Mouse (Mus musculus) activated CD4-positive, CD25-positive, alpha-beta regulatory T cell (primary cell): ENCODE data around the gene Tollip. TPM values are rescaled to one million over a fixed set of nuclear protein-coding genes. Genes with fewer than 3 reads are reported as not detected.

Experiments
- polyA plus RNA-seq, 2 experiments: library from polyadenylated mRNA; unstranded; fragments of 100-300 nt; shearing (Covaris generic); gene quantifications; one replicate each; pipeline ENCODE4 v1.2.1; 2017

Gene Tollip
- 10 to 100 TPM; 41.9 to 42.3 TPM for polyA plus RNA-seq

GRCm38 (mm10) chr7:141918407-141918806 lies at the start of gene Tollip:
Gene Tollip (minus strand): TSS chr7:141918507.

GRCm38 (mm10) chr7:141948906-141949798 lies 30.8 kb upstream of the Tollip start, which contains the start of gene Brsk2:
Gene Brsk2 (plus strand): TSS chr7:141949751.

GRCm38 (mm10) chr7:141838779-141839178 lies 79.5 kb downstream of the Tollip start, which contains the start of gene Muc5b:
Gene Muc5b (plus strand): TSS chr7:141839070.

Other genes with a start within 250 kb of the Tollip start
- gene Muc2, start 228.2 kb downstream of the Tollip start, polyA plus RNA-seq: under 1 TPM; 0.16 to 0.36 TPM
- gene Muc5ac, start 129.5 kb downstream of the Tollip start, polyA plus RNA-seq: under 1 TPM in 1 of 2 experiments, not detected in 1; 0.06 TPM
- gene Muc5b, start 79.4 kb downstream of the Tollip start, polyA plus RNA-seq: under 1 TPM in 1 of 2 experiments, not detected in 1; 0.12 TPM
- gene Brsk2, start 31.2 kb upstream of the Tollip start, polyA plus RNA-seq: under 1 TPM in 1 of 2 experiments, not detected in 1; 0.17 TPM
- 10 to 100 TPM; 67.3 to 91.7 TPM for gene Mob2, start 142.6 kb upstream of the Tollip start, polyA plus RNA-seq
- gene Dusp8, start 177.3 kb upstream of the Tollip start, polyA plus RNA-seq: under 1 TPM in 1 of 2 experiments, not detected in 1; 0.13 TPM
- not detected for gene Gm45618, start 202.2 kb upstream of the Tollip start, polyA plus RNA-seq
- not detected for gene Gm39115, start 217.5 kb upstream of the Tollip start, polyA plus RNA-seq
- gene Gm45337, start 226.1 kb upstream of the Tollip start, polyA plus RNA-seq: not detected
- not detected for gene Gm29735, start 238.6 kb upstream of the Tollip start, polyA plus RNA-seq
- gene Gm4553, start 247.2 kb upstream of the Tollip start, polyA plus RNA-seq: under 1 TPM in 1 of 2 experiments, not detected in 1; 0.75 TPM